Mouse (Mus musculus): ENCODE measurements around the gene Ugt8a. TPM values are rescaled to one million over a fixed set of nuclear protein-coding genes. Genes with fewer than 3 reads are reported as not detected.

Ugt8a gene
- polyA plus RNA-seq, 1 experiment from 2014 or later: 2.4 TPM

DNA sequence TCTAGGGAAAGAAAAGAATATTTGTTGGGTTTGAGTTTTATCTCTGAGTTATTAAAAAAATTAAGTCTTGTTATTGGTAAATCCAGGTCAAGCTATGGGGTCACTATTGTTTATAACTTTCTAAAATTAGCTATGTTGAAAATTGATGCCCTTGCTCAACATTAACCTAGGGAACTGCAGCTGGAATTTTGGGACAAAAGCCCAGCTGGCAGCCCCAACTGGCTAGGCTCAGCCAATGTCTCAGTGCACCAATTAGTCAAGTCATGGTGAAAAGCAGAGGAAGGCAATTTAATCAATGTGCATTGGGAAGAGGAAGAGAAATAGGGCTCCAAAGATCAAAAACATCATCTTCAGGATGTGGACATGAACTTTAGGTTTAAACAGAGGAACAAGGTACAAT lies 118.7 kb downstream of the Ugt8a start:
- H3K27me3 ChIP-seq (ENCODE audit: control insufficient read depth, insufficient read depth, low read depth, low read length): no peaks in the 10 kb centered on the region
- H3K9ac ChIP-seq (ENCODE audit: low read depth, low read length): no peak overlapping the region
- no peak for ATAC-seq
- H3K4me3 ChIP-seq (ENCODE audit: low read depth, low read length): no peak overlapping the region
- H3K36me3 ChIP-seq (ENCODE audit: control insufficient read depth, insufficient read depth, low read length): no peaks in the 10 kb centered on the region
- no peak overlapping the region for H3K4me2 ChIP-seq (ENCODE audit: low read length)
- no peak overlapping the region for H3K27ac ChIP-seq (ENCODE audit: low read length)
- H3K9me3 ChIP-seq (replicated peaks; ENCODE audit: control insufficient read depth, low read length, poor library complexity, severe bottlenecking): no peaks in the 10 kb centered on the region
- H3K4me1 ChIP-seq (ENCODE audit: control insufficient read depth, insufficient read depth, low read length): no peaks in the 10 kb centered on the region
